Mouse (Mus musculus) C2C12 (cell line): ENCODE results near the gene Sost. TPM values are rescaled to one million over a fixed set of nuclear protein-coding genes. Genes with fewer than 3 reads are reported as not detected.
"Not testable (repeated sequence)": the region's sequence is repeated elsewhere in the genome, so short reads cannot be mapped to it uniquely, and the experiment has no call there.

Experiments
- H3K27me3 ChIP-seq: one replicate; pipeline ENCODE4 v1.6.1; 2011; ENCODE audit not compliant: control insufficient read depth, insufficient read depth, insufficient read length
- H3K36me3 ChIP-seq: one replicate; pipeline ENCODE4 v1.6.1; 2011; ENCODE audit not compliant: control insufficient read depth, insufficient read depth
- H3K4me3 ChIP-seq: one replicate; pipeline ENCODE4 v1.5.1; 2011; ENCODE audit warnings: mild to moderate bottlenecking, control low read depth; ENCODE audit not compliant: poor library complexity, insufficient read depth, severe bottlenecking
- H3K79me2 ChIP-seq: one replicate; pipeline ENCODE4 v1.6.1; 2011; ENCODE audit not compliant: control insufficient read depth, insufficient read depth
- H3K79me3 ChIP-seq: one replicate; pipeline ENCODE4 v1.6.1; 2011; ENCODE audit warnings: low read depth, control low read depth
- H3ac ChIP-seq: one replicate; pipeline ENCODE3; 2011; ENCODE audit warnings: low read depth; ENCODE audit not compliant: control insufficient read depth, insufficient read length
- CEBPB ChIP-seq: IDR thresholded peaks from one replicate; pipeline ENCODE4 v1.6.1; 2011; ENCODE audit warnings: low read depth, mild to moderate bottlenecking, control low read depth, moderate library complexity
- CTCF ChIP-seq: IDR thresholded peaks from one replicate; pipeline ENCODE4 v1.5.1; 2011; ENCODE audit not compliant: control insufficient read depth, insufficient read depth, insufficient read length
- FOSL1 ChIP-seq: IDR thresholded peaks from one replicate; pipeline ENCODE4 v1.8.0; 2011; ENCODE audit warnings: mild to moderate bottlenecking, low read length; ENCODE audit not compliant: poor library complexity, insufficient read depth, severe bottlenecking
- MAX ChIP-seq: IDR thresholded peaks from one replicate; pipeline ENCODE4 v1.6.1; 2011; ENCODE audit warnings: mild to moderate bottlenecking, control low read depth
- MYOD1 ChIP-seq: IDR thresholded peaks from one replicate; pipeline ENCODE4 v1.6.1; 2011; ENCODE audit warnings: low read depth; ENCODE audit not compliant: control insufficient read depth, insufficient read length
- MYOG ChIP-seq: IDR thresholded peaks from one replicate; pipeline ENCODE4 v1.6.1; 2011; ENCODE audit not compliant: control insufficient read depth, insufficient read length; ENCODE audit errors: extremely low read depth
- USF1 ChIP-seq: IDR thresholded peaks from one replicate; pipeline ENCODE4 v1.6.1; 2011; ENCODE audit warnings: low read depth, mild to moderate bottlenecking, control low read depth, moderate library complexity
- polyA plus RNA-seq: library from polyadenylated mRNA; unstranded; fragments of >200 nt; fragmentation: generic; extraction: Trizol; gene quantifications from one replicate; pipeline ENCODE4 v1.2.1, GENCODE M21; 2012; ENCODE audit warnings: missing spikeins

Sost gene
- polyA plus RNA-seq, 1 experiment: 0.02 TPM

GRCm38 (mm10) chr11:101985990-101986389, 19.2 kb upstream of the Sost start:
- Histone ChIP-seq H3K27me3 (peaks cover 23% of the 10 kb centered on the region), H3K4me3 (no peak overlapping the region)

GRCm38 (mm10) chr11:101985450-101985849, 18.6 kb upstream of the Sost start:
- Histone ChIP-seq H3K36me3 (peaks cover 11% of the 10 kb centered on the region), H3K27me3 (peaks cover 18% of the 10 kb centered on the region), H3K79me2 (peaks cover 24% of the 10 kb centered on the region), H3K79me3 (peaks cover 14% of the 10 kb centered on the region)
- H3ac ChIP-seq, H3K4me3 ChIP-seq: not testable (repeated sequence)

More at GRCm38 (mm10) chr11:101985990-101986389, 19.2 kb upstream of the Sost start:
- peaks cover 7% of the 10 kb centered on the region for H3K36me3 ChIP-seq
- H3ac ChIP-seq: no peak overlapping the region
- peaks cover 14% of the 10 kb centered on the region for H3K79me3 ChIP-seq
- H3K79me2 ChIP-seq: peaks cover 24% of the 10 kb centered on the region
- TF ChIP-seq MAX: peak; percentile 57
- TF ChIP-seq MYOD1: peak; percentile 47
- TF ChIP-seq CTCF: peak; percentile 75
- no peak for TF ChIP-seq FOSL1
- no peak for TF ChIP-seq CEBPB
- no peak for TF ChIP-seq MYOG

GRCm38 (mm10) chr11:101984054-101985025, 17.5 kb upstream of the Sost start, which contains the start of gene Cfap97d1:
Gene Cfap97d1, plus strand, starts transcription at chr11:101984279.
- Histone ChIP-seq H3K4me3 (peak within 1 kb of the TSS; percentile 48), H3K36me3 (peaks cover 23% of the 10 kb centered on the region), H3K79me3 (peaks cover 14% of the 10 kb centered on the region), H3ac (peak within 1 kb of the TSS; percentile 68), H3K27me3 (peaks cover 14% of the 10 kb centered on the region), H3K79me2 (peaks cover 24% of the 10 kb centered on the region)
- peak; percentile 75 for TF ChIP-seq MAX
- TF ChIP-seq USF1: peak; percentile 97
- TF ChIP-seq MYOG: no peak
- no peak for TF ChIP-seq CEBPB
- TF ChIP-seq MYOD1: peak; percentile 96
- no peak for TF ChIP-seq FOSL1
- no peak for TF ChIP-seq CTCF

- Histone ChIP-seq H3K36me3 (peaks cover 29% of the 10 kb centered on the region), H3K79me3 (peaks cover 14% of the 10 kb centered on the region), H3K79me2 (peaks cover 24% of the 10 kb centered on the region), H3K4me3 (peak overlapping the region; percentile 48), H3ac (no peak overlapping the region), H3K27me3 (peaks cover 9% of the 10 kb centered on the region)
- TF ChIP-seq MYOD1 (no peak), MAX (no peak)
Observed at GRCm38 (mm10) chr11:101983431-101983921, 16.7 kb upstream of the Sost start.

- no peak overlapping the region for H3K4me3 ChIP-seq
- peaks cover 24% of the 10 kb centered on the region for H3K79me2 ChIP-seq
- peaks cover 14% of the 10 kb centered on the region for H3K79me3 ChIP-seq
- H3ac ChIP-seq: no peak overlapping the region
- H3K27me3 ChIP-seq: peaks cover 9% of the 10 kb centered on the region
- TF ChIP-seq MAX (no peak), FOSL1 (no peak), USF1 (no peak), MYOD1 (no peak), CEBPB (no peak), MYOG (no peak)
- H3K36me3 ChIP-seq: peaks cover 30% of the 10 kb centered on the region
Observed at GRCm38 (mm10) chr11:101982981-101983411, 16.2 kb upstream of the Sost start.

GRCm38 (mm10) chr11:101981850-101982249, 15.0 kb upstream of the Sost start:
- TF ChIP-seq MYOD1 (no peak), CTCF (no peak), FOSL1 (no peak), MYOG (no peak), MAX (no peak)
- no peak overlapping the region for H3K4me3 ChIP-seq
- H3ac ChIP-seq: no peak overlapping the region
- H3K79me2 ChIP-seq: peaks cover 24% of the 10 kb centered on the region
- peaks cover 14% of the 10 kb centered on the region for H3K79me3 ChIP-seq
- no peaks in the 10 kb centered on the region for H3K27me3 ChIP-seq
- peaks cover 34% of the 10 kb centered on the region for H3K36me3 ChIP-seq
